Mouse (Mus musculus): ENCODE results near the gene Ccdc42.
A peak's percentile ranks its signal among the peaks of the same experiment; 100 is the strongest.

Gene Ccdc42

DNA sequence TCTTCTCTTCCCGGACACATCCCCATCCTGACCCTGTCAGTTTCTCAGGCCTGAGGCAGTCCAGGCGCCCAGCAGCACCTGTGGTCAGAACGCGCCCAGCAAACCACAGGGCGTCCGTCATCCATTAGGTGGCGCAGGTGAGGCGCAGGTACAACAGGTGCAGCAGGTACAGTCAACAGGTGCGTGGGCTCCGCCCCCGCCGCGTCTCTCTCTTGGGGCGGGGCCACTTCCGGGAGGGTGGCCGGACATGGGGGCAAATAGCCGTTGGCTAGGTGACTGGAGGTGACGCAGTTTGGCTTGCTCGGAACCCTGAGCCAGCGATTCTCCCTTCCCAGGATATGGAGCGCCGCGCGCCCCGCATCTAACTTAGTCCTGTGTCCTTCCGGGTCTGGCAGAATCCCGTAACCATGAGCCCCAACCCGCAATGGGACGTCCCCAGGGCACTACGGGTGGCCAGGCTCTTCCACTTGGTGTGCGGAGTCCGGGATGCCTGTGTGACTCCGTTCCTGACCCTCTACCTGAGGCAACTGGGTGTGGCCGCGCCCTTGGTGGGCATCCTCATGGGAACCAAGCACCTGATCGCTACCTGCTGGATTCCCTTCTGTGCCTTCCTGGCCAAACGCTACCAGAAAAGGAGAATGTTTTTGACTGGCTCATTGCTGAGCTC is 30.8 kb upstream of the Ccdc42 start, which contains the start of gene Mfsd6l:
Gene Mfsd6l (plus strand): TSS at position 269 of the 667 bp plus-strand sequence.
- H3K36me3 ChIP-seq (ENCODE audit: insufficient read depth, low read length) = no peaks in the 10 kb centered on the region
- peaks cover 28% of the 10 kb centered on the region for H3K27me3 ChIP-seq (ENCODE audit: insufficient read depth, low read length)
- H3K9me3 ChIP-seq (ENCODE audit: low read length) = no peaks in the 10 kb centered on the region
- TF ChIP-seq NANOG (IDR thresholded peaks at IDR 0.05; ENCODE audit: borderline replicate concordance, low read length) (no peak), POU5F1 (IDR thresholded peaks at IDR 0.05; ENCODE audit: borderline replicate concordance, low read length) (no peak), CTCF (conservative IDR thresholded peaks at IDR 0.05; ENCODE audit: low read length) (peak; percentile 37)
- H3K4me3 ChIP-seq (replicated peaks; ENCODE audit: low read length) = peak within 1 kb of the TSS; percentile 77
- peaks cover 20% of the 10 kb centered on the region for H3K4me1 ChIP-seq (replicated peaks; ENCODE audit: low read depth, low read length)

DNA sequence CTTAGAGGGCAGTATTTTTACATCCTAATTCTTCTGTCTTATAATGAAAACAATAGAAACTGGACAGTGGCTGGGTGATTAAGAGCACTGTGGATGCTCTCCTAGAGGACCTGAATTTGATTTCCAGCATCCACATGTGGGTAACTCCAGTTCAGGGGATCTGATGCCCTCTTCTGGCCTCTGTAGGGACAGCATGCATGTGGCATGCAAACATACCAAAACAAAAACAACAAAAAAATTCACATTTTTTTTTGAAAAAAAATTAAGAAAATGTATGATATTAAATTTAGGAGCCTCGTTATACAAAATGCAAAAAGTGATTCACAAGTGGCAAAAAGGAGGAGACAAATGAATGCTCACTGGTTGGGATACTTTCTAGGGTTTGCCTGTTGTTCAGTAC is 27.3 kb upstream of the Ccdc42 start:
- H3K36me3 ChIP-seq (ENCODE audit: insufficient read depth, low read length) = no peaks in the 10 kb centered on the region
- peaks cover 11% of the 10 kb centered on the region for H3K4me1 ChIP-seq (replicated peaks; ENCODE audit: low read depth, low read length)
- peaks cover 33% of the 10 kb centered on the region for H3K27me3 ChIP-seq (ENCODE audit: insufficient read depth, low read length)
- TF ChIP-seq POU5F1 (IDR thresholded peaks at IDR 0.05; ENCODE audit: borderline replicate concordance, low read length) (no peak), CTCF (conservative IDR thresholded peaks at IDR 0.05; ENCODE audit: low read length) (peak; percentile 69), NANOG (IDR thresholded peaks at IDR 0.05; ENCODE audit: borderline replicate concordance, low read length) (no peak)
- H3K4me3 ChIP-seq (replicated peaks; ENCODE audit: low read length) = no peak overlapping the region
- H3K9me3 ChIP-seq (ENCODE audit: low read length) = no peaks in the 10 kb centered on the region

DNA sequence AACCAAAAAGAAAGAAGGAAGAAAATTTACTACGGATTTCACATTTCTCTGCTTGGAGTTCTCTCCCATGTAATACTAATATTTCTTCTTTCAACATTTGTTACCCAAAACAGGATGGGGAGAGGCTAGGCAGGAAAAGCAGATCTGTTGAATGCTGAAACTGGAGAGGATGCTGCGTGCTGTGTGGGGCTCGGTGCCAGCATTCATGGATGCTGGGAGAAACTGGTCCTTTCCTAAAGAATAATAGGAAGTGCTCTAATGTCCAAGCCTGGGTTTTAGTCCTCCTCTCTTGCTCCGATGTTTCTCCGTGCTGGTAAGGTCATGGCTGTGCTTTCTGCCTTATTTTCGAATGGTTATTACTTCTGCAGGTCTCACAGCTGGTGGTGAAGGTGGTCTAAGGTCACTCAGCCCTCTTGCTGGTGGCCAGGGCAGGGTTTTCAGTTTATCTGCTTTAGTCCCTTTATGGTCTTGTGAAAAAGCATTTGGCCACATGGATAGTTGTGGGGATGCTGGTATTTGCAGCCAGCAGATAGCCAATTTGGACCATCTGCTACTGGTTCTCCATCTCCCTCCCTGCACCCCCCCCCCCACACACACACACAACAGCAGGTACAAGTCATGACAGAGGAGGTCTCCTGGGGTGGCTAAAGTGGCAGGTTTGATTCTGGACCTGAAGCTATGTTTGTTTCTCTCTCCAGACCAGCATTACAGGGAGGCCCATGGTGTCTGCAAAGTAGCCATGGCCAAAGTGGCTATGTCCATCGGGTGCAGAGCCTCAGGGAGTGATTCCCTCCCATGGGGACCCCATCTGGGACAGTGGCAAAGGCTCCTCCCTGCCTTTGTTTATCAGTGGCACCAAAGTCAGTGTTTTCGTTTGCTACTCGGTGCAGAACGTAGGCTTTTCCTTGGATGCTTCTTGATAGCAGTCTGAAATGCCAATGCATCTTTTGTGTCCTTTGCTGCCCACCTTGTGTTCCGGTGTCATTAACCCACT is 24.6 kb upstream of the Ccdc42 start:
- no peak overlapping the region for H3K4me3 ChIP-seq (replicated peaks; ENCODE audit: low read length)
- peaks cover 7% of the 10 kb centered on the region; the same call in 1 of the 2 replicates for H3K4me1 ChIP-seq (replicated peaks; ENCODE audit: low read depth, low read length)
- peaks cover 25% of the 10 kb centered on the region for H3K27me3 ChIP-seq (ENCODE audit: insufficient read depth, low read length)
- no peaks in the 10 kb centered on the region for H3K9me3 ChIP-seq (ENCODE audit: low read length)
- H3K36me3 ChIP-seq (ENCODE audit: insufficient read depth, low read length) = no peaks in the 10 kb centered on the region
- no peak for TF ChIP-seq NANOG (IDR thresholded peaks at IDR 0.05; ENCODE audit: borderline replicate concordance, low read length)
- no peak for TF ChIP-seq CTCF (conservative IDR thresholded peaks at IDR 0.05; ENCODE audit: low read length)
- TF ChIP-seq POU5F1 (IDR thresholded peaks at IDR 0.05; ENCODE audit: borderline replicate concordance, low read length) = no peak

DNA sequence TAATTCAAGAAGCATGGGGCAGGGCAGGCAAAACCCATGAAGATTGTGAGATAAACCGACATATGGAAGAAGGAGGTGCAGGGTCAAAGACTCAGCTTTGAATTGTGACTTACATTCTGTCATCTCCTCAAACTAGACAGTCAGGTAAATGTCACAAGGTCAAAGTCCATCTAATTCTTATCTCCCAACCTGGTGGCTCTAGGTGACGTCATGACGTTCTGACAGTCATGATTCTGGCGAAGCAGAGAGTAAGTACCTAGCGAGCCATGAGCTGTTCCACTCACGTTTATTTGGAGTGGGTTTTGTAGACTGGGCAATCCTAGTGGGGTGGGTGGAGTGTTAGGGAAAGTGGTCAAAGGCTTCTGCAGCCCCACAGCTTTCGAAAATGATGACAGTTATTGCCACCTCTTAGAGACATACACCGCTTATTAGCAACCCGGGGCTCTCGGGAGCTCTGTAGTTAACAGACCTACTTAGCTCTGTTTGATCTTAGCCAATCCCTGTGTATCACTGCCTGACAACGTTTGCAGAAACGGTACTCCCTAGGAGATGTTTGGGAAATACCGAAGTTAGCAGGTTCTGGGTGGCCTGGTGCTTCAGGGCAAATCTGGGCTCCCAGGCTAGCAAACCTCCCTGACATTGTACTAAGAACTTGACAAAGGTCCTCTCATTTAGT is 22.3 kb upstream of the Ccdc42 start:
- TF ChIP-seq NANOG (IDR thresholded peaks at IDR 0.05; ENCODE audit: borderline replicate concordance, low read length) (no peak), CTCF (conservative IDR thresholded peaks at IDR 0.05; ENCODE audit: low read length) (no peak), POU5F1 (IDR thresholded peaks at IDR 0.05; ENCODE audit: borderline replicate concordance, low read length) (no peak)
- H3K9me3 ChIP-seq (ENCODE audit: low read length) = no peaks in the 10 kb centered on the region
- H3K27me3 ChIP-seq (ENCODE audit: insufficient read depth, low read length) = peaks cover 21% of the 10 kb centered on the region

DNA sequence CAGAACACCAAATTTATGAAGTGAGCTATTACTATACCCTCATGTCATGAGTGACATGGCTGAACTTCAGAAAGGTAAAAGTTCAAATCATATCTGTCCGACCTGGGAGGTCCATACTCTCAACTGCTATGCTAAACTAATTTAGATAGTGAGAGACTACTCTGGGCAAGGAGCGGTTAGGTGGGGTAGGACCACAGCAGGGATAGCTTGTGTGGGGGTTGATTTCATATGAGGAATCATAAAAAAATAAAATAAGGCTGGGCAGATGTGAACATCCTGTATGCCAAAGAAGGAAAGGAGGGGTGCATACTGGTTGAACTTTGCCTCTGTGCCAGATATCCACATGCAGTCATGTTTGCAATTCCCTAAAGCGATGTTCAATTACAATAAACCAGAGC is 21.8 kb upstream of the Ccdc42 start:
- Histone ChIP-seq H3K4me3 (replicated peaks; ENCODE audit: low read length) (no peak overlapping the region), H3K27me3 (ENCODE audit: insufficient read depth, low read length) (peaks cover 21% of the 10 kb centered on the region), H3K36me3 (ENCODE audit: insufficient read depth, low read length) (no peaks in the 10 kb centered on the region), H3K9me3 (ENCODE audit: low read length) (no peaks in the 10 kb centered on the region), H3K4me1 (replicated peaks; ENCODE audit: low read depth, low read length) (peaks cover 7% of the 10 kb centered on the region; the same call in 1 of the 2 replicates)
- no peak for TF ChIP-seq POU5F1 (IDR thresholded peaks at IDR 0.05; ENCODE audit: borderline replicate concordance, low read length)
- no peak for TF ChIP-seq NANOG (IDR thresholded peaks at IDR 0.05; ENCODE audit: borderline replicate concordance, low read length)
- no peak for TF ChIP-seq CTCF (conservative IDR thresholded peaks at IDR 0.05; ENCODE audit: low read length)

More for the DNA sequence above, 22.3 kb upstream of the Ccdc42 start:
- H3K36me3 ChIP-seq (ENCODE audit: insufficient read depth, low read length) = no peaks in the 10 kb centered on the region
- H3K4me3 ChIP-seq (replicated peaks; ENCODE audit: low read length) = no peak overlapping the region
- H3K4me1 ChIP-seq (replicated peaks; ENCODE audit: low read depth, low read length) = peaks cover 7% of the 10 kb centered on the region; the same call in 1 of the 2 replicates

DNA sequence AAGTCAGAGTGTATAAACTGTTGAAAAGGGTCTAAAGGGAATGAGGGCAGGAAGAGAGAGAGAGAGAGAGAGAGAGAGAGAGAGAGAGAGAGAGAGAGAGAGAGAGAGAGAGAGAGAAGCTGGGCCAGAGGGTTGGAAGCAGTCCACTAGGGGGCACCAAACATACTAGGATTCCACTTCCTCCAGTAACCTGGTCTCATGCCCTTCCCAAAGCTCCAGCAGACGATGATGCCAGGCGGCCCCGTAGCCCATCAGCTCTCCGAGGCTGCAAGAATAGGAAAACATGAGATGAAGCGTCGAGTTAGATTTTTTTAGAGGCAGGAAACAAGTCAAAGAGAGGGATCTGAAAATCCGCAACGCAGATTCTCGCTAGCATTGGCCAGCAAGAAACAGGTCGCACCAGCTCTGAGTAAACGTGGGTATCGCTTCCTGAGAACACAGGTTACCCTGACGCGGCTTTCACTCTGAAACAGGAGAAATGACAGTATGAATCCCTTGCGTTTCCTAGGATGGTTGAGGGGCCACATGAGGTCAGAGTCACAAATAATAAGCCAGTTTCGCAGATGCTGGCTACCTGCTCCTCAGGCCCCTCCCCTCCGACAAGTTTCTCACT is 20.3 kb upstream of the Ccdc42 start:
- Histone ChIP-seq H3K27me3 (ENCODE audit: insufficient read depth, low read length) (peaks cover 21% of the 10 kb centered on the region), H3K4me3 (replicated peaks; ENCODE audit: low read length) (no peak overlapping the region), H3K4me1 (replicated peaks; ENCODE audit: low read depth, low read length) (peaks cover 7% of the 10 kb centered on the region; the same call in 1 of the 2 replicates), H3K9me3 (ENCODE audit: low read length) (no peaks in the 10 kb centered on the region), H3K36me3 (ENCODE audit: insufficient read depth, low read length) (no peaks in the 10 kb centered on the region)
- TF ChIP-seq POU5F1 (IDR thresholded peaks at IDR 0.05; ENCODE audit: borderline replicate concordance, low read length) (no peak), CTCF (conservative IDR thresholded peaks at IDR 0.05; ENCODE audit: low read length) (peak; percentile 37), NANOG (IDR thresholded peaks at IDR 0.05; ENCODE audit: borderline replicate concordance, low read length) (no peak)

DNA sequence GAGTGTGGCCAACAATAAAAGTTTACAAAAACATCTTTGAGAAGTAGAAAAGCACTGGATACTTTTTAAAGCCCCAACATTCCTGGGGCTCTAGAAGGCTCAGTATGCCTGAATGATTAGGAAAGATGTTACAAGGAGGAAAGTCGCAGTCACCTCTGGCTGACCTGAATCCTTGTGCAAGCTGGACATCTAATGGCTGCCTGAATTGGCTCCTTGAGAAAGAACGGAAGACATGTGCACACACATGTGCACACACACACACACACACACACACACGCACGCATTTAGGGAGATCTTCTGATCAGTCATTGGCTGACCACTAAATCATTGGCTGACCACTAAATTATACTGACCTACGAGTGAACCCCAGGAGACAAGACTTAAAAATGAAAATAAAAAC is 16.0 kb upstream of the Ccdc42 start:
- Histone ChIP-seq H3K27me3 (ENCODE audit: insufficient read depth, low read length) (peaks cover 15% of the 10 kb centered on the region), H3K4me1 (replicated peaks; ENCODE audit: low read depth, low read length) (peaks cover 7% of the 10 kb centered on the region; the same call in 1 of the 2 replicates), H3K9me3 (ENCODE audit: low read length) (no peaks in the 10 kb centered on the region), H3K36me3 (ENCODE audit: insufficient read depth, low read length) (no peaks in the 10 kb centered on the region), H3K4me3 (replicated peaks; ENCODE audit: low read length) (no peak overlapping the region)
- no peak for TF ChIP-seq CTCF (conservative IDR thresholded peaks at IDR 0.05; ENCODE audit: low read length)
- no peak for TF ChIP-seq POU5F1 (IDR thresholded peaks at IDR 0.05; ENCODE audit: borderline replicate concordance, low read length)
- no peak for TF ChIP-seq NANOG (IDR thresholded peaks at IDR 0.05; ENCODE audit: borderline replicate concordance, low read length)

Data from E14TG2a.4 (cell line).